Mouse (Mus musculus): ENCODE measurements around the gene Mfap1b. TPM values are rescaled to one million over a fixed set of nuclear protein-coding genes. Genes with fewer than 3 reads are reported as not detected.

The Mfap1b gene
- polyA plus RNA-seq, 1 experiment from 2014 or later, result 53.8 TPM

DNA sequence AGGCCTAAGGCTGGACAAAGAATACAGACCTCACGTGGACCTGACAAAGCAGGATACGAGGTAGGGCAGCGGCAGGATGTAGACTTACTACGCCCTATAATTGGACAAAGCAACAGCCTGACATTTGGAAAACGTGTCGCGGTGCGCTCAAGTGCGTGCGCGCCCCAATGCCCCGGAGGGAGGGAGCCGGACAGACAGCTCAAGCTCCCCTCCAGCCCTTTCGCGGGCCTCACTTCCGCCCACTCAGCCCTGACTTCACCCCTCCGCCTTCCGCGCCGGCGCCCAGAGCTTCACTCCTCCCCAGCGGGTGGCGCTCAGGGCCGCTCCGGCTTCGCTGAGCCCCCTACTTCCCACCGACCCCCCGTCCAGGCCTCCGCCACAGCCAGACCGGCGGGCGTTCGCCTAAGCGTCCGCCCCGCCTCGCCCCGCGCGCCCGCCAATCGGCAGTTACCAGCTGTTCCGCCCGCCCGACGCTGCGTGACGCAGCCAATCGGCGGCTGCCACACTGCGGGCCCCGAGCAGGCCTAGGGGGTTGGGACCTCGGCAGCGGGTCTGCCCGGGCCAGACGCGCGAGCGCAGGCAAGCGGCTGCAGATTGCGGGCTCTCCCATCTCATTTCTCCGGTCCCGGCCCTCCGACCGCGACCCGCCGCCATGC lies 60.4 kb downstream of the Mfap1b start, which contains the start of the genes Pdia3 and Catsper2:
Gene Pdia3, plus strand, starts transcription at position 389 of the 656 bp plus-strand sequence.
Gene Catsper2, minus strand, starts transcription at position 406 of the 656 bp plus-strand sequence.
- Histone ChIP-seq H3K4me3 (ENCODE audit: low read depth, low read length) (peak within 1 kb of the TSS; percentile 95), H3K27ac (ENCODE audit: low read length) (peak within 1 kb of the TSS; percentile 99), H3K9ac (replicated peaks; ENCODE audit: low read depth, low read length) (peak within 1 kb of the TSS; percentile 99), H3K36me3 (ENCODE audit: control insufficient read depth, insufficient read depth, low read length) (peaks cover 19% of the 10 kb centered on the region), H3K4me1 (ENCODE audit: control insufficient read depth, insufficient read depth, low read length) (peaks cover 21% of the 10 kb centered on the region), H3K27me3 (ENCODE audit: control insufficient read depth, insufficient read depth, low read length) (no peaks in the 10 kb centered on the region), H3K4me2 (replicated peaks; ENCODE audit: low read depth, low read length) (peak within 1 kb of the TSS; percentile 72), H3K9me3 (ENCODE audit: control insufficient read depth, low read depth, low read length) (no peaks in the 10 kb centered on the region)
- ATAC-seq (ENCODE audit: insufficient number of reproducible peaks, insufficient read depth, low FRiP score, low read depth), result peak; percentile 99
- WGBS, result under 1% methylated on average over 64 of the region's 68 CpGs

DNA sequence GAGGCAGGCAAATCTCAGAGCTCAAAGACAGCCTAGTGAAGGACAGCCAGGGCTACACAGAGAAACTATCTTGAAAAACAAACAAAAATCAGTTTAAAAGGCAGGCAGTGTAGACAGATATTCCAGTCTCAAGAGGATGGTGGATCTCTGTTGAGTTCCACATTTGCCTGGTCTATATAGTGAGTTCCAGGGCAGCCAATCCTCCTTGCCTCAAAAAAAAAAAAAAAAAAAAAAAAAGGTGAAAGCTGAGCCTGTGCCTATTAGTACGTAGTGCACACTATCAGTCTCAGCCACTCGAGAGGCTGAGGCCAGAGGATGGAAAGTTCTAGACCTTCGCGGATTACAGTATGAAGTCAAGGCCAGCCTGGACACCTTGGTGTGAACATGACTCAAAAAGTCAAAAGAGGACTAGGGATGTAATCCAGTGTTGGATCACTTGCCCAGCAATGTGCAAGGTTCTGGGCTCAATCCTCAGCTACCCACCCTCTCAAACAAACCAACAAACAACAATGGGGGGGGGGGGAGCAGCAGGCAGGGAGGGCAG lies 61.0 kb downstream of the Mfap1b start:
- H3K9ac ChIP-seq (replicated peaks; ENCODE audit: low read depth, low read length), result peak overlapping the region; percentile 99
- no peak for ATAC-seq (ENCODE audit: insufficient number of reproducible peaks, insufficient read depth, low FRiP score, low read depth)
- H3K4me3 ChIP-seq (ENCODE audit: low read depth, low read length), result peak overlapping the region; percentile 95
- peak overlapping the region; percentile 72 for H3K4me2 ChIP-seq (replicated peaks; ENCODE audit: low read depth, low read length)
- H3K36me3 ChIP-seq (ENCODE audit: control insufficient read depth, insufficient read depth, low read length), result peaks cover 13% of the 10 kb centered on the region
- peak overlapping the region; percentile 99 for H3K27ac ChIP-seq (ENCODE audit: low read length)
- no peaks in the 10 kb centered on the region for H3K27me3 ChIP-seq (ENCODE audit: control insufficient read depth, insufficient read depth, low read length)
- peaks cover 21% of the 10 kb centered on the region for H3K4me1 ChIP-seq (ENCODE audit: control insufficient read depth, insufficient read depth, low read length)
- no peaks in the 10 kb centered on the region for H3K9me3 ChIP-seq (ENCODE audit: control insufficient read depth, low read depth, low read length)
- 7% methylated on average over 4 of the region's 4 CpGs for WGBS

Small RNA genes within 50 kb of the gene (microRNA-seq; reads per million reads assigned to microRNA genes)
- gene Gm22953, result not detected

Other genes with a start within 250 kb of the Mfap1b start
- gene Trp53bp1, start 202.7 kb downstream of the Mfap1b start, polyA plus RNA-seq (2014; fragmentation: Nextera tagmentation; extraction: Ambion mirVana), result 71.2 and 86.0 TPM in 2 replicates
- gene Map1a, start 184.5 kb downstream of the Mfap1b start, polyA plus RNA-seq (2014; fragmentation: Nextera tagmentation; extraction: Ambion mirVana), result 10.4 and 16.1 TPM in 2 replicates
- 15.4 and 18.0 TPM in 2 replicates for gene Ppip5k1, start 118.7 kb downstream of the Mfap1b start, polyA plus RNA-seq (2014; fragmentation: Nextera tagmentation; extraction: Ambion mirVana)
- gene Ckmt1, start 116.4 kb downstream of the Mfap1b start, polyA plus RNA-seq (2014; fragmentation: Nextera tagmentation; extraction: Ambion mirVana), result 43.6 and 53.7 TPM in 2 replicates
- gene Strc, start 86.9 kb downstream of the Mfap1b start, polyA plus RNA-seq (2014; fragmentation: Nextera tagmentation; extraction: Ambion mirVana), result not detected in 2 replicates
- 484 and 546 TPM in 2 replicates for gene Pdia3, start 60.3 kb downstream of the Mfap1b start, polyA plus RNA-seq (2014; fragmentation: Nextera tagmentation; extraction: Ambion mirVana)
- 2.2 and 3.0 TPM in 2 replicates for gene Catsper2, start 60.3 kb downstream of the Mfap1b start, polyA plus RNA-seq (2014; fragmentation: Nextera tagmentation; extraction: Ambion mirVana)
- 13.7 and 14.1 TPM in 2 replicates for gene Ell3, start 29.8 kb downstream of the Mfap1b start, polyA plus RNA-seq (2014; fragmentation: Nextera tagmentation; extraction: Ambion mirVana)
- gene Serf2, start 24.9 kb downstream of the Mfap1b start, polyA plus RNA-seq (2014; fragmentation: Nextera tagmentation; extraction: Ambion mirVana), result 552 and 574 TPM in 2 replicates
- 89.7 and 90.8 TPM in 2 replicates for gene Hypk, start 20.8 kb downstream of the Mfap1b start, polyA plus RNA-seq (2014; fragmentation: Nextera tagmentation; extraction: Ambion mirVana)
- gene Serinc4, start 17.3 kb downstream of the Mfap1b start, polyA plus RNA-seq (2014; fragmentation: Nextera tagmentation; extraction: Ambion mirVana), result 0.21 and 0.69 TPM in 2 replicates
- gene Mfap1a, start 32.6 kb upstream of the Mfap1b start, polyA plus RNA-seq (2014; fragmentation: Nextera tagmentation; extraction: Ambion mirVana), result 25.1 and 27.5 TPM in 2 replicates
- gene Wdr76, start 32.7 kb upstream of the Mfap1b start, polyA plus RNA-seq (2014; fragmentation: Nextera tagmentation; extraction: Ambion mirVana), result 8.6 and 9.3 TPM in 2 replicates